Comparison of ENCODE assay signal across 28 mouse cellular contexts in genomic region chr2:126192129-126192528, GRCm38 (mm10). TPM values are rescaled to one million over a fixed set of nuclear protein-coding genes. Genes with fewer than 3 reads are reported as not detected.
"Had no signal": no experiment of that assay in that cellular context is flagged by ENCODE, and none has a peak within 500 bp of the region (broad histone marks: within the 10 kb centered on the region; RNA-seq: fewer than 3 reads in every experiment).

No protein-coding gene starts in this region.

- ATAC-seq: lung, postnatal 0 days; midbrain, embryonic 16.5 days had no signal

- H3K9ac ChIP-seq: lung, embryonic 15.5 days; midbrain, embryonic 12.5 days; neural tube, embryonic 13.5 days; neural tube, embryonic 15.5 days had no signal

- H3K36me3 ChIP-seq: lung, embryonic 15.5 days; midbrain, embryonic 10.5 days; midbrain, embryonic 12.5 days; neural tube, embryonic 13.5 days; neural tube, embryonic 15.5 days had no signal

- DNase-seq: lung, adult 2 months; lung, postnatal 14 days; lung, postnatal 36 days; midbrain, embryonic 14.5 days; retina, postnatal 1 day; right cerebral cortex, adult 18-20 months; right cerebral cortex, postnatal 25 days; right cerebral cortex, postnatal 4 days; spleen, adult 18-20 months; thymus, adult 18-20 months; thymus, postnatal 14 days; thymus, postnatal 36 days had no signal

- H3K9me3 ChIP-seq: lung, embryonic 15.5 days; midbrain, embryonic 10.5 days; midbrain, embryonic 12.5 days; neural tube, embryonic 13.5 days; neural tube, embryonic 15.5 days had no signal

- H3K4me2 ChIP-seq: lung, embryonic 15.5 days; midbrain, embryonic 12.5 days; neural tube, embryonic 13.5 days; neural tube, embryonic 15.5 days had no signal

- H3K27me3 ChIP-seq: lung, embryonic 15.5 days; midbrain, embryonic 12.5 days; neural tube, embryonic 13.5 days; neural tube, embryonic 15.5 days had no signal

- H3K4me1 ChIP-seq: lung, embryonic 15.5 days; midbrain, embryonic 10.5 days; midbrain, embryonic 12.5 days; neural tube, embryonic 13.5 days; neural tube, embryonic 15.5 days had no signal

- H3K4me3 ChIP-seq: lung, embryonic 15.5 days; midbrain, embryonic 10.5 days; midbrain, embryonic 12.5 days; myocyte; neural tube, embryonic 13.5 days; neural tube, embryonic 15.5 days had no signal

- H3K27ac ChIP-seq: lung, embryonic 15.5 days; midbrain, embryonic 10.5 days; midbrain, embryonic 12.5 days; neural tube, embryonic 13.5 days; neural tube, embryonic 15.5 days had no signal

RNA-seq across cellular contexts. Expression of gene Gm17555, which starts 22.8 kb away (rescaled TPM):
- total RNA-seq: megakaryocyte, adult 5-6 weeks; megakaryocyte-erythroid progenitor cell, adult 5-6 weeks had no signal
- polyA plus RNA-seq: liver, embryonic 16.5 days; lung, adult 2 months; lung, embryonic 15.5 days; lung, postnatal 0 days; midbrain, embryonic 10.5 days; midbrain, embryonic 12.5 days; midbrain, embryonic 14.5 days; midbrain, embryonic 16.5 days; myocyte; neural tube, embryonic 11.5 days; neural tube, embryonic 13.5 days; neural tube, embryonic 15.5 days; small intestine, adult 2 months; stomach, embryonic 14.5 days; stomach, embryonic 16.5 days; thymus, postnatal 0 days had no signal

RNA-seq across cellular contexts. Expression of gene Fam227b, which starts 40.3 kb away (rescaled TPM):
- total RNA-seq: megakaryocyte, adult 5-6 weeks; megakaryocyte-erythroid progenitor cell, adult 5-6 weeks had no signal
- polyA plus RNA-seq: liver, embryonic 16.5 days; lung, adult 2 months; lung, embryonic 15.5 days; lung, postnatal 0 days; midbrain, embryonic 10.5 days; midbrain, embryonic 12.5 days; midbrain, embryonic 14.5 days; midbrain, embryonic 16.5 days; myocyte; neural tube, embryonic 11.5 days; neural tube, embryonic 15.5 days; small intestine, adult 2 months; stomach, embryonic 14.5 days; stomach, embryonic 16.5 days; thymus, postnatal 0 days had no signal
